Mouse (Mus musculus) 416B (cell line): ENCODE data around the gene Ankrd52.

Experiments
- DNase-seq: peaks from one replicate; pipeline ENCODE4 v3.0.0; 2011; ENCODE audit warnings: low read depth

The Ankrd52 gene

DNA sequence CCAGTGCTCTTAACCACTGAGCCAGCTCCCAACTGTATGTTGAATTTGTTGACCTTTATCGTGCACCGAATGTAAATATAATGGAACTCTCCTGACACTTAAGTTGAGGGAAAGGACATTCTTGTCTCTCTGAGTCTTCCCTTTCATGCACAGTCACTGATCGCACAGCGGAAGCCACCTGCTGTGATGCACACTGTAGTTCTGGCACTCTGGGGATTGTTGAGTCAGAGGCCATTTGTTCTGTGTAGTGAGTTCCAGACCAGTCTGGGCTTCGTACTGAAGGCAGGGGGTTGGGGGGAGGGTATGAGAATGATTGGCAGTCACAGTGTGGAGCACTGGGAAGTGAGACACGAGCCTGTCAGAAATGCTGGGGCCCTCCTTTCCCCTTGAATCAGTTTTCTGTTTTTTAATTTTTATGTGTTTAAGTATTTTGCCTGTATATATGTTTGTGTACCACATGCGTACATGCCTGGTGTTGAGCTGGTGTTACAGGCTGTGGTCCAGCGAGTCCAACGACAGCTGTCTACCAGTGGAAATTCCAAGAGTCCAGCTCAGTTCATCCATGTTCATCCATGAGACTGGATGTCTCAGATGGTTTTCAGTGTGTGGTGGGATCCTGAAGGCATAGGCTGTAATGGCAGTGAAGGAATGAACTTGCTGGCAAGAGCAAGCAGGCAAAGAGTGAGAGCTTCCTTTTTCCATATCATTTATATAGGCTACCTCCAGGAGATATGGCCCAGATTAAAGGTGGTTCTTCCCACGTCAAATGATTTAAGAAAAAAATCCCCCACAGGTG lies 64.6 kb downstream of the Ankrd52 start:
- no peak for DNase-seq

DNA sequence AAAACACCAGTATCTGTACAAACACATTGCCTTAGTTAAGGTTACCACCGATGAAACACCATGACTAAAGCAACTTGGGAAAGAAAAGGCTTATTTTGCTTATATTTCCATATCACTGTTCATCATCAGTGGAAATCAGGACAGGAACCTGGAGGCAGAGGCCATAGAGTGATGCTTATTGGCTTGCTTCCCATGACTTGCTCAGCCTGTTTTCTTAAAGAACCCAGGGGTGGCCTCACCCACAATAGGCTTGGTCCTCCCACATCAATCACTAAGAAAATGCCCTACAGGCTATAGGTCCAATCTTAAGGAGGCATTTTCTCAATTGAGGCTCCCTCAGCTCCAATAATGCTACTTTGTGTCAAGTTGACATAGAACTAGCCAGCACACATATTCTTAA lies 65.8 kb downstream of the Ankrd52 start:
- no peak for DNase-seq

DNA sequence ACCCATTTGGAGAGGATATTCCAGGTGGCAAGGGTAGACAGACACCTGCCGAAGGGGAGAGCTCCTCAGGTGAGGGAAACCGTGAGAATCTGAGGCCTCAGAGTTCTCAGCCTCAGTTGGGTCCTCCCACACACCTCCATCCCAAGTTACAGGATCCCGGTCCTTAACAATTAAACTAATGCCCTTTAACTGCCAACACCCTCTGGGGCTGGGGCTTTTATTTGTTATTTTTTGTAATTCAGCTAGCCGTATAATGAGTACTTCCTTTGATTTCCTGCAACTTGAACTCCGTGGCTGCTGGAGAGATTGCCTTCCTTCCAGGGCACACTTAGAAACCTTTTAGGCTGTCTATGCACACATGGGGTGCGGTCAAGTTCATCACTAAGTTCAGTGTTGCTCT lies 67.4 kb downstream of the Ankrd52 start:
- no peak for DNase-seq

DNA sequence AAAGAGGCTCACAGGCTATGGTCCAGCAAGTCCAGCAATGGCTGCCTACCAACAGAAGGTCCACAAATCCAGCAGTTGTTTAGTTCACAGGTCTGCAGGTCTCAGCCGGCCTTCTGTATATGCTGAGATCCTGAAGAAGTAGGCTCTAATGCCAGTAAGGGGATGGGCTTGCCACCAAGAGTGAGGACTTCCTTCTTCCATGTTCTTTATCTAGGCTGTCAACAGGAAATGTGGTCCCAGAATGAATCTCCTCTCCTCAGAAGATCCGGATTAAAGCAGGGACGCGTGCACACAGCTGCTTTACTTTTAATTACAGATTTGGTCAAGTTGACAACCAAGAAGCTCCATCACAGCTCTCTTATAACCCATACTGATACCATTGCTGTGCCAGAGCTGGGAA lies 68.5 kb downstream of the Ankrd52 start:
- peak; percentile 46 for DNase-seq

DNA sequence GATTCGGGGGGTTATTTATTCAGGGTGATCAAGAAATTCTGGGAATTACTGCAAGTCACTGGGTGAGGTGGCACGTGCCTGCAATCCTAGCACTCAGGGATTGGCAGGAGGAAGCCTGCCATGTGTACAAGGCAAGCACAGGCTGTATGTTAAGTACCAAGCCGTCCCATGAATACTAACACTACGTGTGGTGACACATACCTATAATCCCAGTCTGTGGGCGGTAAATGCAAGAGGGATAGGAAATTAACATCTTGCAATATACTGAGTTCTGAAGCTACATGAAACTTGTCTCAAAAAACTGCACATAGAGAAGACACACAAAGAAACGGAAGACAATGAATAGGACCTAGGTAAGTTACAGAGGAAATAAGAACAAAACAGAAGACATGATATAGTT lies 74.1 kb downstream of the Ankrd52 start:
- DNase-seq, result no peak

DNA sequence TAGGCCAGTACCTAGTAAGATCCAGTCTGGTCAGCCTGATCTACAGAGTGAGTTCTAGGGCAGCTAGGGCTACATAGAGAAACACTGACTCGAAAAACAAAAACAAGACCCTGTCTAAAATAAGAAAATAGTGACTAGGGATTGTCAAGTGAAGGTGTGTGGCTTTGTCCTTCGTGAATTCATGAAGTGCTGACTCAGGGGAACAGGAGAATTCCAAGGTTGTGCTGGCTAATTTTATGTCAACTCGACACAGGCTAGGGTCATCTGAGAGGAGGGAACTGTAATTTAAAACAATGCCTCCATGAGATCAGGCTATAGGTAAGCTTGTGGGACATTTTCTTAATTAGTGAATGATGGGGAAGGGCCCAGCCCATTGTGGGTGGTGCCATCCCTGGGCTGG lies 77.6 kb downstream of the Ankrd52 start:
- no peak for DNase-seq

DNA sequence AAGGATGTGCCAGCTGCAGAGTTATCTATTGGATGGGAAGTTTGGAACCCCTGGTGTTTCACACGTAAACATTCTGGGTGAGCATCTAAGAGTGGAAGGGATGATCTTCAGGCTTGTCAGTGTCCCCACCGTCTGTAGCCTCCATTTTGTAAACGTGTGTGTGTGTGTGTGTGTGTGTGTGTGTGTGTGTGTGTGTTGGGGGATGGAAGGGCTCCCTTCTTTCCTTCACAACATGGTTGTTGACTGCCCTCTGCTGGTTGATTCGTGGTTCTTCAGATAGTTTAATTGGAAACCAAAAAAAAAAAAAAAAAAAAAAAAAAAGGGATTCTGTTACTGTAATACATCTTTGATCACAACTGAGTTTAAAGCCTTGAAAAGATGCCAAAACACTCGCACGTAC lies 78.4 kb downstream of the Ankrd52 start:
- DNase-seq, result peak; percentile 93

DNA sequence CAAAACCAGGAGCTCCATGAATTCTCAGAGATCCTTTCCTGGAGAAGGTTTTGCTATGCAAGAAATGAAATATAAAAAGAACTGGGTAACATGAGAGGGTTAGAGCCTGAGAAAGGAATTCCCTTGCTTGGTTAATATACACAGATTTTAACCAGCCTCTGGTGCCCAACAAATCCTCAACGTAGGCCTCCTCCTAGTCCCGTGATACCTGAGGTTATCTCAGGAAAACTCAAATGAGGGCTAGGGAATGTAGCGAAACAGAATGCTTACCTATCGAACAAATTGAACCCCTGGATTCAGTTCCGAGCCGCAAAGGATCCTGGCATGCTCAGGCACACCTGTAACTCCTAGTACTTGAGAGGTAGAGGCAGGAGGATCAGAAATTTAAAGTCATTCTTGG lies 80.8 kb downstream of the Ankrd52 start:
- no peak for DNase-seq
